In the genomic region with DNA sequence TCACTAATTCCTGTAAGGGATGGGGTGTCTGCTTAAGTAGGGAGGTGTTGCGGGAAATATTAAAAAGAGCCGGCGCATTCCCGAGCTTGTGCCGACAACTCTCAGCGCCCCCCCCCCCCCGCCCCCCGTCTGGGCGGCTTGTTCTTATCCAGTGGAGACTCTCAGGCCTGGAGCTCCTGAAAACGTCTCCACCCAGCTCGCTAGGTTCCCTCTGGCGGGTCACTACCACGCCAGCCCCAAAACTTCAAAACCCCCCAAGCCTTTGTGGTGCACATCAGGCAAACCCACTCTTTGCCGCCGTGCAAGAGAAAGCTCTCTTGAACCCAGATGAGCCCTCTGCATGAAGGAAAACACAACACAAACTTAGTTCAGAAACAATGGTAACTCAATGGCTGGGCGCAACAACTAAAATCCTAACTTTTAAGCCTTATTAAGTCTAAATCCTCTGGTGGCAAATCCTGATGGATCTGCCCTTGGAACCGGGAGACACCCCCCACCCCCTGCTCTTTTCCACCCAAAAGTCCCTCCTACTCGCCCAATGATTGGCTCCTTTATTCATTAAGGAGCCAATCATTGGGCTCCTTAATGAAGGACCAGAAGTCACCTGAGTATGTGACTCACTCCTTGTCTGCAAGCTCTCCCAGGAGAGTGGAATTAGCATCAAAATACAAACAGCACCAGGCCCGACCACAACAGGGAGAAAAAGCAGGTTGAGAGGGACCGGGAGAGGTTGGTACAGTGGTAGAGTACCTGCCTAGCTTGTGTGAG, we compare ENCODE assay signal across 8 mouse cellular contexts. TPM values are rescaled to one million over a fixed set of nuclear protein-coding genes. Genes with fewer than 3 reads are reported as not detected.
DNase-seq lines count a peak whose midpoint lies in the region; ATAC-seq and TF ChIP-seq lines count a peak whose summit lies in the region.

No protein-coding gene starts in this region.

- ATAC-seq in heart, embryonic 16.5 days (replicated peaks; ENCODE audit: extremely low read depth, insufficient read depth, low FRiP score), result peak; percentile 46; the same call in 1 of the 2 replicates
- no peak for ATAC-seq in hindbrain, embryonic 11.5 days (ENCODE audit: low FRiP score)
- no peak for ATAC-seq in midbrain, embryonic 13.5 days
- ATAC-seq in monocyte, adult 5-6 weeks (replicated peaks; ENCODE audit: insufficient number of reproducible peaks, low FRiP score, low TSS enrichment, poor library complexity, severe bottlenecking), result no peak

- WGBS in heart, embryonic 16.5 days, result 4% methylated on average over 20 of the region's 20 CpGs
- 6% methylated on average over 20 of the region's 20 CpGs for WGBS in hindbrain, embryonic 11.5 days
- 6% methylated on average over 20 of the region's 20 CpGs for WGBS in midbrain, embryonic 13.5 days

- DNase-seq in heart, postnatal 25 days (ENCODE audit: low spot score), result no peak
- DNase-seq in brain, embryonic 14.5 days (ENCODE audit: low read depth), result peak; percentile 57
- DNase-seq in hindbrain, embryonic 11.5 days (ENCODE audit: low spot score), result peak; percentile 18
- no peak for DNase-seq in layer of hippocampus, adult 2 months (ENCODE audit: low spot score in 2 of 2)
- no peak for DNase-seq in thymus, postnatal 36 days

- TF ChIP-seq POLR2A in brain, embryonic 14.5 days (IDR thresholded peaks at IDR 0.05; ENCODE audit: borderline replicate concordance, extremely low read depth, insufficient read depth, insufficient read length, poor library complexity, severe bottlenecking), result no peak

- no peak for TF ChIP-seq CTCF in brain, embryonic 14.5 days (IDR thresholded peaks at IDR 0.05; ENCODE audit: borderline replicate concordance, extremely low read depth, insufficient read depth, insufficient read length)
- TF ChIP-seq CTCF in layer of hippocampus, adult 2 months (conservative IDR thresholded peaks at IDR 0.05), result no peak

- peak overlapping the region; percentile 63 for H3K4me2 ChIP-seq in heart, embryonic 16.5 days (ENCODE audit: low read depth, low read length)
- peak overlapping the region; percentile 8; the same call in 1 of the 2 replicates for H3K4me2 ChIP-seq in hindbrain, embryonic 11.5 days (replicated peaks; ENCODE audit: low read depth, low read length)
- H3K4me2 ChIP-seq in midbrain, embryonic 13.5 days (replicated peaks), result peak overlapping the region; percentile 33; the same call in 1 of the 2 replicates

- H3K27ac ChIP-seq in heart, embryonic 16.5 days (ENCODE audit: low read length), result peak overlapping the region; percentile 59; the same call in 1 of the 2 replicates
- H3K27ac ChIP-seq in hindbrain, embryonic 11.5 days (ENCODE audit: low read depth, low read length), result no peak overlapping the region
- H3K27ac ChIP-seq in midbrain, embryonic 13.5 days, result no peak overlapping the region
- no peak overlapping the region for H3K27ac ChIP-seq in layer of hippocampus, adult 2 months

- no peaks in the 10 kb centered on the region for H3K9me3 ChIP-seq in heart, embryonic 16.5 days (replicated peaks; ENCODE audit: control insufficient read depth, low read length)
- H3K9me3 ChIP-seq in hindbrain, embryonic 11.5 days (ENCODE audit: control insufficient read depth, low read length), result no peaks in the 10 kb centered on the region
- H3K9me3 ChIP-seq in midbrain, embryonic 13.5 days, result no peaks in the 10 kb centered on the region

- peaks cover 14% of the 10 kb centered on the region for H3K4me1 ChIP-seq in heart, embryonic 16.5 days (ENCODE audit: control insufficient read depth, insufficient read depth, low read length)
- peaks cover 11% of the 10 kb centered on the region for H3K4me1 ChIP-seq in hindbrain, embryonic 11.5 days (replicated peaks; ENCODE audit: control insufficient read depth, insufficient read depth, low read length)
- peaks cover 40% of the 10 kb centered on the region for H3K4me1 ChIP-seq in midbrain, embryonic 13.5 days (replicated peaks)

- H3K36me3 ChIP-seq in heart, embryonic 16.5 days (ENCODE audit: control insufficient read depth, insufficient read depth), result no peaks in the 10 kb centered on the region
- 0 out of 2 replicates have a peak, but pooled peaks cover 2% of the 10 kb centered on the region for H3K36me3 ChIP-seq in hindbrain, embryonic 11.5 days (ENCODE audit: control insufficient read depth, insufficient read depth, low read length)
- peaks cover 71% of the 10 kb centered on the region for H3K36me3 ChIP-seq in midbrain, embryonic 13.5 days

- peak overlapping the region; percentile 44 for H3K4me3 ChIP-seq in heart, embryonic 16.5 days (ENCODE audit: low read length)
- no peak overlapping the region for H3K4me3 ChIP-seq in hindbrain, embryonic 11.5 days (ENCODE audit: low read depth, low read length)
- 0 out of 2 replicates have a peak overlapping the region, but pooled peaks have one; percentile 8 for H3K4me3 ChIP-seq in midbrain, embryonic 13.5 days (replicated peaks)
- H3K4me3 ChIP-seq in layer of hippocampus, adult 2 months, result no peak overlapping the region

- intact Hi-C loops in heart, postnatal 25 days (cut with DNase I), result no loop called here

- H3K9ac ChIP-seq in heart, embryonic 16.5 days (ENCODE audit: low read length), result peak overlapping the region; percentile 72
- H3K9ac ChIP-seq in hindbrain, embryonic 11.5 days (ENCODE audit: low read depth, low read length), result 0 out of 2 replicates have a peak overlapping the region, but pooled peaks have one; percentile 12
- no peak overlapping the region for H3K9ac ChIP-seq in midbrain, embryonic 13.5 days (replicated peaks)

- peaks cover 6% of the 10 kb centered on the region; the same call in 1 of the 2 replicates for H3K27me3 ChIP-seq in heart, embryonic 16.5 days (ENCODE audit: control insufficient read depth, insufficient read depth, low read length)
- no peaks in the 10 kb centered on the region for H3K27me3 ChIP-seq in hindbrain, embryonic 11.5 days (ENCODE audit: control insufficient read depth, insufficient read depth, low read length)
- H3K27me3 ChIP-seq in midbrain, embryonic 13.5 days, result no peaks in the 10 kb centered on the region

RNA-seq across cellular contexts. Expression of a gene that starts 21.6 kb away (rescaled TPM):
- 0.34 and 0.86 TPM in 2 replicates for polyA plus RNA-seq in heart, embryonic 16.5 days (2015; fragmentation: Nextera tagmentation; extraction: Ambion mirVana)
- under 1 TPM; 0.21 to 0.34 TPM for total RNA-seq in heart, postnatal 25 days (2021)
- 95.1 and 98.4 TPM in 2 replicates for polyA plus RNA-seq in brain, embryonic 14.5 days (2012; rRNA removed)
- 5.7 and 6.6 TPM in 2 replicates for polyA plus RNA-seq in hindbrain, embryonic 11.5 days (2014; fragmentation: Nextera tagmentation; extraction: Ambion mirVana)
- 16.8 and 21.8 TPM in 2 replicates for polyA plus RNA-seq in midbrain, embryonic 13.5 days (2015; fragmentation: Nextera tagmentation; extraction: Ambion mirVana)
- 10 to 100 TPM; 51.0 to 51.2 TPM for total RNA-seq in layer of hippocampus, adult 2 months (2021)
- total RNA-seq in monocyte, adult 5-6 weeks (2017), result not detected in 3 replicates

Comparison
In these comparisons a context has a peak if more than half of its experiments do, and no peak if none do; other contexts are left out.
1. H3K4me2 ChIP-seq: peak in every context shown above with its lines; median percentile 63 in heart, embryonic 16.5 days; 33 in midbrain, embryonic 13.5 days; 8 in hindbrain, embryonic 11.5 days.
2. H3K4me3 ChIP-seq: peak in heart, embryonic 16.5 days (single experiment) and midbrain, embryonic 13.5 days (single experiment); none in hindbrain, embryonic 11.5 days (single experiment) and layer of hippocampus, adult 2 months (single experiment).
3. DNase-seq: peak in brain, embryonic 14.5 days (single experiment) and hindbrain, embryonic 11.5 days (single experiment); none in heart, postnatal 25 days (single experiment), layer of hippocampus, adult 2 months (0 of 2) and thymus, postnatal 36 days (0 of 2).